Mouse (Mus musculus) left cerebral cortex, postnatal 14 days (tissue): ENCODE data around the gene Tmem88b. TPM values are rescaled to one million over a fixed set of nuclear protein-coding genes. Genes with fewer than 3 reads are reported as not detected.
A peak's percentile ranks its signal among the peaks of the same experiment; 100 is the strongest.
"Not testable (repeated sequence)": the region's sequence is repeated elsewhere in the genome, so short reads cannot be mapped to it uniquely, and the experiment has no call there.

Experiments used
- DNase-seq, 2 experiments: peaks; one replicate each; pipeline ENCODE4 v3.0.0; 2021 to 2022; ENCODE audit warnings: low spot score in 2 of 2, mixed read lengths in 1 of 2
- intact Hi-C: fragments of 180-260 bp; cut with DNase I; formaldehyde crosslinking; loops from one replicate; pipeline ENCODE4 v1.15.1; 2025
- total RNA-seq, 2 experiments: library from RNA; stranded (reverse); gene quantifications; 2 replicates each; pipeline ENCODE4 v1.2.3; 2021

The Tmem88b gene
- total RNA-seq, 2 experiments from 2014 or later: 8.7 to 11.6 TPM

- intact Hi-C loops: no loop called here
- DNase-seq: no peak
Measured at GRCm38 (mm10) chr4:155791240-155791933, 5.7 kb upstream of the Tmem88b start.

GRCm38 (mm10) chr4:155790650-155791161 is 5.0 kb upstream of the Tmem88b start:
- DNase-seq: no peak
- intact Hi-C loops: no loop called here

- DNase-seq: no peak
- intact Hi-C loops: no loop called here
Measured at GRCm38 (mm10) chr4:155790021-155790489, 4.4 kb upstream of the Tmem88b start, which contains the start of gene Ankrd65. Gene Ankrd65 (plus strand): TSS chr4:155790439.

- DNase-seq, intact Hi-C loops: not testable (repeated sequence)
Measured at GRCm38 (mm10) chr4:155788833-155789232, 3.2 kb upstream of the Tmem88b start.

GRCm38 (mm10) chr4:155788300-155788699 is 2.6 kb upstream of the Tmem88b start:
- DNase-seq: no peak
- intact Hi-C loops: no loop called here

GRCm38 (mm10) chr4:155785246-155785645 is 428 bp downstream of the Tmem88b start:
- no peak for DNase-seq
- intact Hi-C loops: no loop called here

GRCm38 (mm10) chr4:155784081-155784701 is 1.5 kb downstream of the Tmem88b start:
- intact Hi-C loops: no loop called here
- DNase-seq: peak; percentile 73 to 76

GRCm38 (mm10) chr4:155783486-155784080 is 2.1 kb downstream of the Tmem88b start:
- intact Hi-C loops: no loop called here
- no peak for DNase-seq

GRCm38 (mm10) chr4:155780895-155781294 is 4.8 kb downstream of the Tmem88b start:
- DNase-seq: no peak
- intact Hi-C loops: no loop called here

- DNase-seq: no peak
- intact Hi-C loops: no loop called here
Measured at GRCm38 (mm10) chr4:155779498-155779897, 6.2 kb downstream of the Tmem88b start.

- intact Hi-C loops: no loop called here
- no peak for DNase-seq
Measured at GRCm38 (mm10) chr4:155777816-155778215, 7.9 kb downstream of the Tmem88b start.

GRCm38 (mm10) chr4:155776704-155777335 is 8.9 kb downstream of the Tmem88b start:
- DNase-seq: peak in 1 of 2 experiments; percentile 35
- intact Hi-C loops: no loop called here

- intact Hi-C loops: no loop called here
- no peak for DNase-seq
Measured at GRCm38 (mm10) chr4:155775855-155776254, 9.8 kb downstream of the Tmem88b start.

- intact Hi-C loops: no loop called here
- DNase-seq: peak; percentile 58 to 73
Measured at GRCm38 (mm10) chr4:155774971-155775740, 10.5 kb downstream of the Tmem88b start.

GRCm38 (mm10) chr4:155774280-155774754 is 11.4 kb downstream of the Tmem88b start, which contains the start of gene Vwa1:
Gene Vwa1 (minus strand): TSS chr4:155774698.
- DNase-seq: peak; percentile 81 to 91
- intact Hi-C loops: no loop called here

- intact Hi-C loops: no loop called here
- no peak for DNase-seq
Measured at GRCm38 (mm10) chr4:155773335-155774078, 12.2 kb downstream of the Tmem88b start.

- intact Hi-C loops: no loop called here
- no peak for DNase-seq
Measured at GRCm38 (mm10) chr4:155772786-155773185, 12.9 kb downstream of the Tmem88b start.

- DNase-seq: no peak
- intact Hi-C loops: no loop called here
Measured at GRCm38 (mm10) chr4:155771706-155772105, 14.0 kb downstream of the Tmem88b start.
